Mouse (Mus musculus) ZHBTc4 (cell line): ENCODE results near the gene Ccdc57.

Experiments used
- DNase-seq: peaks from one replicate; pipeline ENCODE4 v3.0.0-alpha.2; 2011; ENCODE audit warnings: low read depth, low spot score

The Ccdc57 gene

DNA sequence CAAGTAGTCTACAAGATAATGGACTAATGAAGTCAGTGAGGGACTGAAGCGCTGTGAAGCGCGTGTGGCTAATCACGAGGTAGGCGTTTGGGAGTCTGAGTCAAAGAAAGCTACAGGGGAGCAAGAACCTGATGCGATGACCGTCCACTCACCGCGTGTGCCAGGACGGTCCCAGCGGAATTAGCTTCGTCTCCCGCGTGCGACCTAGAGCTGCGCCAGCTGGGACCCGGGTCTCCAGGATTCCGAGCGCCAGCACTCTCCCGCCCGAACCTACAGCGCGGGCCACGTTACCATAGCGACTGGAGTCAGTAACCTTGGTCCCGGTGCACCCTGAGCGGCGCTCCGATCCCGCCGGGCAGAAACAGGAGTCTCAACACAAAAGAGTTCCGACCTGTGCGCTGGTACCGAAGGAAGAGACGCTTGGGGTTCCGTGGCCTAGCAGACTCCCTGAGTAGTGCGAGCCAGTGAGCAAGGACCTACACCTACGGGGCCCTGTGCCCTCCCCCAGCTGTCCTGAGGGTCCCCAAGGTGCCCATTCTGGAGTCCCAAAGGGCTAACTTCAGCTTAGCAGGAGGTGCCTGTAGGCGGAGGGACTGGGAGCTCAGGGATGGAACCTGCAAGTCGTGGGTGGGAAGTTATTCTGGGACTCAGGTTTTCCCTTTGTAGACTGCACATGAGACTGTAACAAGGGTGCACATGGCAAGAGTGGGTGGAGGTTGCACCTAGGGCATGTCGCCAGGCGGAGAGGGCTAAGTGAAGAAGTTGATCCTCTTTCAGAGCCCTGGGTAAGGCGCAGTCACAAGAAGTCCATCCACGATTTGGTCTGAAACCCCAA is at the start of gene Ccdc57:
Gene Ccdc57, minus strand, starts transcription at position 309 of the 835 bp plus-strand sequence.
- DNase-seq = peak; percentile 96

DNA sequence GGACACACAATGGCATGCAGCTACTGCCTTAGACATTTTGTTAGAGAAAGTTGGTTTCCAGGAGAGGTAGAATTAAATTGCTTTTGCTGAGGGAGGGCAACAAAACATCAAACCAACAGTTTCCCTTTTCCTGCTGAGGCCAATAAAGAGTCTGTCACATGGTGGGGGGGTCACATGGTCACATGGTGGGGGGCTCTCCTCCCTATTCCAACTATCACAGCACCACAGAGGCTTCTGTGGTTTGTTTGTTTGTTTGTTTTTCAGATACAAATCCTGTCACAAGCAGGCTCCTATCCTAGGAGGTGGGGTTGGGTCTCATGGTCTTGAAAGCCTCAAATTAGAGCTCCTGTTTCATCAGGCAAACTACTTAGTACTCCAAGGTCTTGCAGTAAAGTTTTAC is 49.8 kb upstream of the Ccdc57 start:
- DNase-seq = no peak

GRCm38 (mm10) chr11:120981661-120982060 is 49.0 kb upstream of the Ccdc57 start:
- no peak for DNase-seq

DNA sequence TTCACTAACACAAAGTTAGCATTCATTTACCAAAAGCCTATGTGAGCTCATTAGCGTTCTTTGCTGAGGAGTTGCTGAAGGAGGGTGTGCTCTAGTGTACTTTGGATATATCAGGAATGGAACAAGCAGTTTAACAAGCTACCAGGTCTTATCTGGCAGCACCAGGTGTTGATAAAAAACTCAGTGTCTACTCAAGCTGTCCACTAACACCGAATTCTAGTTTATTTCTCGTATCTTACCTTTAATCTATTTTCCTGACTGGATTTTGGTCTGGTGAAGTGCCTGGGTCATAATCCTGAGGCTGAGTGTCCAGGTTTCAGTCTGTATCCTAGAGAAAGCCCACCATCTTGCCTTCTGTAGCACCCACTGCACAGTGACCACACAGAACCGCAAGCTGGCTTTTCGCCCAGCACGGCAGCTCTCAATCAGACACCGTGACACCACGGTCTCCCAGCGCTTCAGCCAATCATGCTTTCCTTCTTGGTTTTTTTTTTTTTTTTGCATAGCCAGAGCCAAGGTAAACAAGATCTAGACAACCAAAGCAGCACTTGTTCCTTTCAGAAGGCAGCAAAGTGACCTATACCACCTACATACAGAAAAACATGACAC is 47.9 kb upstream of the Ccdc57 start:
- no peak for DNase-seq

GRCm38 (mm10) chr11:120979711-120980426 is 47.2 kb upstream of the Ccdc57 start:
- no peak for DNase-seq

DNA sequence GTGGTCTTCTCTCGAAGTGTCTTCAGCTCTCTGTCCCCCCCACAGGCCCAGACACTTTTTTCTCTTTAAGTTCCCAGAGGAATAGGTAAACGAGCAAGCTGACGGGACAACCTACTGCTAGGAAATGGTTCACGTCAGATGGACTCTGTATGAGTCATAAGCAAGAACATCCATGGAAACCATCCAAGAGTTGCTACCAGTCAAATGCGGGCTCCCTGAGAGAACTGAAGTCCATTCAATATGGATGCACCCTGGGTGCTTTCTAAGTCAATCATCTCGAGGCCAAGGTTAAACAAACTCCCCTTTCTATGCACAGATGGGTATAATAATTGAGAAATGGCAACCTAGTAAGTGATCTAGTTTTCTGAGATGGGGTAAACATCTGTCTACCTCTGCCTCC is 40.6 kb upstream of the Ccdc57 start:
- no peak for DNase-seq

DNA sequence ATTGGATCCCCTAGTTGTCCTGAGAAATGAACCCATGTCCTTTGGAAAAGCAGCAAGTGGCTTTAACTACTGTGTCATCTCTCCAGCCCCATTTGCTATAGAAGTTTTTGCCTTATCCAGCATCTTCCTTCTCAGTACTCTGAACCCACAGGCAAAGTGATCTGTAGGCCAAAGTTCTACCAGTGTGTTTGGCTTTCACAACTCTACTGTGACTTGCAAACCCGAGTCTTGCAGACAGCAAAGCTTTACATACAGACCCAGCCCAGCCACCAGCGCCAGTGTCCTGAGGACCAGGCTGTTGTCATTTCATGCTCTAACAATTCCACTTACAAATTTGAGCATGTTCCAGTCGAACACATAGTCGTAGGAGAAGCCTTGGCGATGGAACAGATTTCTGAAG is 38.6 kb upstream of the Ccdc57 start:
- DNase-seq = no peak

GRCm38 (mm10) chr11:120969742-120970141 is 37.1 kb upstream of the Ccdc57 start:
- DNase-seq = no peak

- peak; percentile 51 for DNase-seq
These were observed 32.9 kb upstream of the Ccdc57 start for GRCm38 (mm10) chr11:120965587-120965986.

DNA sequence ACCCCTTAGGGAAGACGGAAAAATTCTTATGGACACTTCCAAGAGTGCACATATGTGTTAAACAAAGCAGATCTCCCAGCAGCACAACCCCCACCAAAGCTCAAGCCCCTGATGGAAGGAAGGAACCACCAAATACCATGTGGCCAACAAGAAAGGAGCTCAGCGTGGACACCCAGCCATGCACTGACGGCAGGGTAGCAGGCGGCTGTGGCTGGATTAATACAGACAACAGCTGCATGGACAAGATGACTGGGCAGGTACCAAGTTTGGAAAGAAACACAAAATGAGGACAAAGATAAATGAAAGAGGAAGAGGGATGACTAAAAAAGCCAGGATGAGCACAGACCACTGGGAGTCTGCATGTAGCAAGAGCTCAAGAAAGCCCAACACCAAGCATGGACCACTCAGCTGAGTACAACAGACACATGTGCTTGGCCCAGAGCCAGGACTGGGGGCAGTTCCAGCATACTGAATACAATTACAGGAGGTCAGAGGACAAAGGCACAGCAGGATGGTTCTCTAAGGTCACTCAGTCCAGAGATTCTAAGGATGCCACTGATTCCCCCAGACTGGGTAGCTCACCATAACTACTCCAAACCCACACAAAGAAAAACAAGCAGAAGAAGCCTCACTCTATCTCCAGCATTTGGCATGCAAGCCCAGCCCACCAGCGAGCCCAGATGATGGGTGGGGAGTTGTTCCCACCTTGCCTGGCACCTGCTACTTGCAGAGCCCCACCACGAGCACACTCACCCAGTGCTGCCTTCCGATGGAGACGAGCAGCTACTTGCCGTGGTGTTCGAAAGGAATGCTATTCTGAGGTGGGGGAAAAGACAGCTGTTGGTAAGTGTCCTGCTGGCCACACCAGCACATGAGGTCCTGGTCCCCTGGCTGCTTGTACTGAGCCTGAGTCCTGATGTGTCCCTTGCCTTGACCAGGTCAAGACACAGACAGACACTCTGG is 31.8 kb upstream of the Ccdc57 start:
- DNase-seq = peak; percentile 69

DNA sequence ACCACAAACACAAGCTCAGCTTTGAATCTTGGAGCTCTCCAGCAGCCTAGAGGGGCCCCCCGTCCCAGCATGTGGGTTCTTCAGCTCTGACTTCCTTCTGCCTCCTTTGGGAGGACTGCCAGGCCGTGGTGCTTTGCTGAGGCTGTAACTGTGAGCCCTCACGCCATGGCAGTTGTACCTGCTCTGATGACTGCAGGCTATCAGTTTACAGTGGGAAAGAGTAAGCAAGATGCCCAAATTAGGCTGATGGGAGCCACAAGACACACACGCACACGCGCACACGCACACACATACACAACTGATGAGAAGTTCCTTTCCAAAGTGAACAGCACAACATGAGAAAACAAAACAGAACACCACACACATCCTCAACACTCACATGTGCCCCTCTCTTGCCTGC is 30.2 kb upstream of the Ccdc57 start:
- no peak for DNase-seq

DNA sequence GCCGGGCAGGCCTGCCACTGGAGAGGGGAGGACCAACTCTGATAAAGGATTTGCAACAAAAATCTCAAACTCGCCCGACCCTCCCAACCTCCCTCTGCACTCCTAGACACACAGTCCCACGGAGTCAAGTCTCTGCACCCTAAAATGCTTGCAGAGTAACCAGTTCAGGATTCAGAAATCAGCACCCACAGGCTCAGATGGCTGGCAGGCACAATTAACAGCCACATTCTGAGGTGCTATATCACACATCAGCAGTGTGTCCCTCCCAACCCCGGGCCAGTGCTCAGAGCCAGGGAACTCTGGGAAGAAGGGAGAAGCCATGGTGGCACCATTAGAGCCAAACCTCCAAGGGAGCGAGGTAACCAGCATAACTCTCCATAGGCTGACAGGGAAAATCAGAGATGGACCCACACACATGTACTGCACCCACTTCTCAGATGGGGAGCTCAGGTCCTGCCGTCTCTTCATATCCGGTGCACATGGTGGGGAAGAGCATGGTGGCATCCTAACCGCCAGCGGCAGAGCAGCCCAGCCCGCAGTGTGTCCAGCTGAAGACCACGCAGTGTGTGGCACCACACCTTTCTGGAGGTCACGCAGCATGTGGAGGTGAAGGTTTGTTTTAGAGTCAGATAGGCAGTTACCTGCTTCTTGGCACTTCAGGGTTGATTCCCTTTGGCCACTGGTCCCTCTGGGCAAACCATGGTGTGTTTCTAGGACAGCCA is 29.5 kb upstream of the Ccdc57 start:
- DNase-seq = no peak

DNA sequence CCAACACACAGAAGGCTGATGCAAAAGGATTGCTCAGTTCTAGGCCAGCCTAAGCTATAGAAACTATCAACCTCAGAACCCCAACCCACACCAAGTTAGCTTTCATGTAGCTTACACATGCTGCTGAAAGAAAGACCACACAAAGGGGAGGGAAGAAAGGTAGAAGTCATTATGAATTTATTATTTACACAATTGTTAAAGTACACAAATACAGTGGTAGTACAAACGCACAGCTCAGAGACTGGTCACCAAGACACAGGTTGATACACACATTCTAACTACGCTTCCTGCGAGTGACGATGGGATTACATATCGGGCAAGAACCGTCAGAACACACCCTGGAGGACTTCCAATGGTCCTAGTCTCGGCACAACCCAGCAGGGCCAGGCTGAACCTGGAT is 28.9 kb upstream of the Ccdc57 start:
- no peak for DNase-seq

DNA sequence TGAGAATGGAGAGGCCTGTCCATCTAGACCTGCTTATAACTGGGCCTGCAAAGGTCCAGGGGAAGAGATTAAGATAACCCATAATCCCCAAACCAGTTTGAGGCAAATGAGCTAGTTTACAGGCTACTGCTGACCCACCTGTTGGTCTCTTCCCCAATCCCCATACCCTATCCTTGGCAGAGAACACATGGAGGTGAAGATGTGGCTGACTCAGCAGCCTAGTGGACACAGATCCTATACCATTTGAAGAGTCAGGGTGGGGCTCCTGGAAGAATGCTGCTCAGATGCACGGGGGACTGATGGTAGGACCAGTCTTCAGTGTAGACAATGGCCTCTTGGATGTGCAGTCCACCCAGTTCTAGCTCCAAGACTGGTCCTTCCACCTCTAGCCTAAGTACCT is 27.6 kb upstream of the Ccdc57 start:
- DNase-seq = no peak

- no peak for DNase-seq
These were observed 26.9 kb upstream of the Ccdc57 start for GRCm38 (mm10) chr11:120959564-120959963.

GRCm38 (mm10) chr11:120959066-120959465 is 26.4 kb upstream of the Ccdc57 start:
- DNase-seq = no peak

- DNase-seq = no peak
These were observed 25.1 kb upstream of the Ccdc57 start for GRCm38 (mm10) chr11:120957731-120958257.

- no peak for DNase-seq
These were observed 24.4 kb upstream of the Ccdc57 start for GRCm38 (mm10) chr11:120957052-120957451.

DNA sequence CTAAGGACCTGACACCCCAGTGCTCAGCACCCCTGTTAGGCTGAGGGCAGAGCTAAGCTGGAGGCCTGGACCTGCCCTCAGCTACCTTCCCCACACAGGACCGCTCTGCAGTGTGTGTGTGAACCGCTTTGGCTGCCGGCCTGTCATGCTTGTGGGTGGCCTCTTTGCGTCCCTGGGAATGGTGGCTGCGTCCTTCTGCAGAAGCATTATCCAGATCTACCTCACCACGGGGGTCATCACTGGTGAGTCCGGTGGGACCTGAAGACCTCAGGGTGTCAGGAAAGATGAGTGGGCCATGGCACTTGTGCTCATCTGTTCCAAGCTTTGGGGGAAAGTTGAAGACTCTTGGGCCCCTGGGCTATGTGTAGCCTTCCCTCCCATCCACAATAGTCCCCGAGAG is 23.0 kb upstream of the Ccdc57 start:
- DNase-seq = no peak

GRCm38 (mm10) chr11:120954936-120955335 is 22.3 kb upstream of the Ccdc57 start:
- no peak for DNase-seq
